Mouse (Mus musculus): ENCODE measurements around the gene Pdzd7.

The Pdzd7 gene

GRCm38 (mm10) chr19:44980787-44981186, 64.7 kb downstream of the Pdzd7 start:
- DNase-seq: no peak

- DNase-seq: no peak
Measured at GRCm38 (mm10) chr19:44977148-44977547, 68.4 kb downstream of the Pdzd7 start.
